Mouse (Mus musculus) spleen, adult 2 months (tissue): Measurements from ENCODE around the gene Tmem234.

ENCODE experiments used
- CTCF ChIP-seq: fragments of 200-500 bp; IDR thresholded peaks from 2 replicates; pipeline ENCODE4 v1.5.1; 2011; ENCODE audit warnings: mild to moderate bottlenecking, inconsistent platforms; ENCODE audit not compliant: insufficient read depth, insufficient read length, insufficient replicate concordance; ENCODE audit errors: extremely low read depth
- POLR2A ChIP-seq: fragments of 200-500 bp; IDR thresholded peaks from 2 replicates; pipeline ENCODE4 v1.6.1; 2011; ENCODE audit warnings: low read depth, low read length, inconsistent platforms

DNA sequence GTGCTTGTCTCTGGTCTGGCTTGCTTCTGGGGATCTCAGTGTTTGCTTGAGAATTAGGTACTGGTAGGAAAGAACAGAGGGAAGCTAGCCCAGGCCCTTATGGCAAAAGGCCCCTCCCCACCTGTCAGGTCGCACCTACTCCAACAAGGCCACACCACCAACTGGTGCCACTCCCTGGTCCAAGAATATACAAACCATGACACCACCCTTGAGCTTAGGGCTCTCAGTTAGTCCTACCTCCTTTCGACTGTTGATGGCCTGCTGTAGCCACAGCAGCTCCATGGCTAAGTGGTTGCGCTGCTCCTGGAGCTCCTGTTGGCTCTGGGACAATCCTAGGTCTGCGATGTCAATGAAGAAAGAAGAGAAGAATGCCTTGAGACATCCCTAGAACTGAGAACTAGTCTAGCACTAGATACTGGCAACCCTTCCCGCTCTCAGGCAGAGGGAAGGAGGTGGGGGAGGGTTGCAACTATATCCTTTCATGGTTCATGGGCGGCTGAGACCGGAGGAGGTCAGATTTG is 16.7 kb downstream of the Tmem234 start:
- TF ChIP-seq CTCF (no peak), POLR2A (no peak)
